Mouse (Mus musculus) ES-Bruce4 (cell line): ENCODE measurements at regions not wholly inside any gene's neighbourhood (a gene's known extent, or its start where the extent isn't known, plus 50 kb on each side); places are given as distances from the start of the nearest gene placed in this dataset.

Source experiments
- CTCF ChIP-seq: IDR thresholded peaks from one replicate; pipeline ENCODE4 v1.8.1; 2011; ENCODE audit warnings: low read depth, low read length
- EP300 ChIP-seq: IDR thresholded peaks from 2 replicates; pipeline ENCODE4 v1.6.1; 2011; ENCODE audit warnings: low read depth, low read length; ENCODE audit not compliant: insufficient read depth
- POLR2A ChIP-seq: IDR thresholded peaks from one replicate; pipeline ENCODE4 v1.8.1; 2011; ENCODE audit warnings: low read length; ENCODE audit not compliant: insufficient read depth

DNA sequence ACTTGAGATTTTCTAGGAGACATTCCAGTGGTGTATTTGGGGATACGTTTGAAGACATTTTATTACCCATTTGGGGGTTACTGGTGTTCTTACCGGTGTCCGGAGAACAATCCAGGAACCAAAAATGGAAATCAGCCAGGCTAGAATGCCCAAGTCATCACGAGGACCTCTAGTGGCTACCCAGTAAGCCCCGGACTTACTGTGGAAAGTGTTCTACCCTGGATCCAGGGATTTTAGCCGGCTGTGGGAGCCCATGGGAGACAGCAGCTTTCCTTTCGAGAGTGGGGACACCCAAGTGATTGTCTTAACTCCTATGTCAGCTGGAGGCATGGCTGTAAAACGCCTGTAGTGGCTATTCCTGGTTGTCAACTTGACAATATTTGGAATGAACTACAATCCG is 77.0 kb upstream of the Lemd2 start:
- TF ChIP-seq CTCF: no peak
- no peak for TF ChIP-seq POLR2A
- no peak for TF ChIP-seq EP300
